In the genomic region with DNA sequence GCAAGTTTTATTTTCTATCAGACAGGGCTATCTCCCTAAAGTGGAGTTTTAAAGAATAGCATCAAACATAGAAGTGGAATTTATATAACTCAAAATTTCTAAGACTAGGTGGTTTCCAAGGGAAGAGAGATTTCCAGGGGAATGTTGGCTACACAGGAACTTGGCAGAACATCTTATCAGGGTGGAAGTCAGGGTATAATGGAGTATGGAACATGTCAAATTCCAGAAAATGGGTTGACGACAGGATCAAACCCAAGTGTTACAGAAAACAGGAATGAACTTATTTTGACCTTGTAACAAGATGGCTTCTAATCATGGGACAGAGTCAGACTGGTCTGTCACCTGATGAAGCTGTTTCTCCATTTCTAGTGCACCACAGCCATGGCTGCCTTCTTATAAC, we compare ENCODE assay signal across 17 mouse cellular contexts. TPM values are rescaled to one million over a fixed set of nuclear protein-coding genes. Genes with fewer than 3 reads are reported as not detected.
"Had no signal": no experiment of that assay in that cellular context is flagged by ENCODE, and none has a peak within 500 bp of the region (broad histone marks: within the 10 kb centered on the region; RNA-seq: fewer than 3 reads in every experiment).

No protein-coding gene starts in this region.

- H3K4me3 ChIP-seq: neural tube, embryonic 12.5 days; stomach, embryonic 15.5 days had no signal

- H3K27ac ChIP-seq: midbrain, embryonic 13.5 days; neural tube, embryonic 12.5 days; stomach, embryonic 15.5 days; stomach, postnatal 0 days had no signal

- H3K9ac ChIP-seq: lung, embryonic 15.5 days; midbrain, embryonic 13.5 days; midbrain, embryonic 15.5 days; neural tube, embryonic 12.5 days; stomach, embryonic 15.5 days had no signal

- DNase-seq: lung, postnatal 14 days; lung, postnatal 36 days; right cerebral cortex, postnatal 14 days; thymus, adult 2 months; thymus, postnatal 25 days; thymus, postnatal 4 days had no signal

- H3K9me3 ChIP-seq: lung, embryonic 15.5 days; megakaryocyte, embryonic 14.5 days; midbrain, embryonic 13.5 days; midbrain, embryonic 15.5 days; neural tube, embryonic 12.5 days; stomach, embryonic 15.5 days had no signal

- ATAC-seq: lung, postnatal 0 days had no signal

- H3K27me3 ChIP-seq: lung, embryonic 15.5 days; stomach, embryonic 15.5 days had no signal

RNA-seq across cellular contexts. Expression of a gene that starts 18.9 kb away (rescaled TPM):
- total RNA-seq: monocyte, adult 5-6 weeks; neutrophil, adult 5-6 weeks had no signal
- polyA plus RNA-seq: macrophage had no signal
